Mouse (Mus musculus): ENCODE results near the gene Anapc11.

Gene Anapc11

GRCm38 (mm10) chr11:120608241-120609034 lies 10.2 kb downstream of the Anapc11 start, which contains the start of gene Npb:
Gene Npb (plus strand): TSS chr11:120608477.
- peak in 1 of 2 experiments; percentile 29 for DNase-seq

GRCm38 (mm10) chr11:120609250-120609649 lies 11.0 kb downstream of the Anapc11 start:
- DNase-seq: peak in 1 of 2 experiments; percentile 35

- peak in 1 of 2 experiments; percentile 29 for DNase-seq
Measured at GRCm38 (mm10) chr11:120610477-120611046, 12.3 kb downstream of the Anapc11 start.

GRCm38 (mm10) chr11:120612763-120613162 lies 14.5 kb downstream of the Anapc11 start:
- peak; percentile 97 for DNase-seq

- peak in 1 of 2 experiments; percentile 46 for DNase-seq
Measured at GRCm38 (mm10) chr11:120613481-120613972, 15.3 kb downstream of the Anapc11 start.

- DNase-seq: peak in 1 of 2 experiments; percentile 52
Measured at GRCm38 (mm10) chr11:120613976-120614375, 15.8 kb downstream of the Anapc11 start.

- no peak for DNase-seq
Measured at GRCm38 (mm10) chr11:120615167-120615566, 16.9 kb downstream of the Anapc11 start.

- DNase-seq: no peak
Measured at GRCm38 (mm10) chr11:120615606-120616203, 17.5 kb downstream of the Anapc11 start.

- no peak for DNase-seq
Measured at GRCm38 (mm10) chr11:120616617-120617294, 18.5 kb downstream of the Anapc11 start.

GRCm38 (mm10) chr11:120617519-120618112 lies 19.4 kb downstream of the Anapc11 start, which contains the start of gene Pcyt2:
Gene Pcyt2 (minus strand): TSS chr11:120617936.
- peak; percentile 96 to 98 for DNase-seq

GRCm38 (mm10) chr11:120618619-120619535 lies 20.7 kb downstream of the Anapc11 start:
- peak in 1 of 2 experiments; percentile 22 for DNase-seq

GRCm38 (mm10) chr11:120620195-120620594 lies 22.0 kb downstream of the Anapc11 start:
- DNase-seq: no peak

GRCm38 (mm10) chr11:120622805-120623204 lies 24.6 kb downstream of the Anapc11 start:
- no peak for DNase-seq

- peak; percentile 60 to 73 for DNase-seq
Measured at GRCm38 (mm10) chr11:120623961-120624679, 25.9 kb downstream of the Anapc11 start.

GRCm38 (mm10) chr11:120624680-120625111 lies 26.5 kb downstream of the Anapc11 start:
- DNase-seq: peak; percentile 87 to 92

GRCm38 (mm10) chr11:120625152-120625775 lies 27.0 kb downstream of the Anapc11 start, which contains the start of gene Sirt7:
Gene Sirt7 (minus strand): TSS chr11:120625240.
- DNase-seq: no peak

GRCm38 (mm10) chr11:120626785-120627467 lies 28.7 kb downstream of the Anapc11 start:
- DNase-seq: peak in 1 of 2 experiments; percentile 16

- peak in 1 of 2 experiments; percentile 32 for DNase-seq
Measured at GRCm38 (mm10) chr11:120627468-120628300, 29.5 kb downstream of the Anapc11 start.
